Mouse (Mus musculus): Measurements from ENCODE around the gene Hist2h2be. TPM values are rescaled to one million over a fixed set of nuclear protein-coding genes. Genes with fewer than 3 reads are reported as not detected.
"Not testable (repeated sequence)": the region's sequence is repeated elsewhere in the genome, so short reads cannot be mapped to it uniquely, and the experiment has no call there.

Hist2h2be gene
- polyA plus RNA-seq, 1 experiment from 2014 or later, result 11.5 TPM

GRCm38 (mm10) chr3:96195616-96196313 is 25.2 kb upstream of the Hist2h2be start:
- Histone ChIP-seq H3K9me3 (replicated peaks; ENCODE audit: control insufficient read depth, low read length) (no peaks in the 10 kb centered on the region), H3K4me3 (ENCODE audit: low read depth, low read length) (no peak overlapping the region), H3K4me2 (ENCODE audit: low read depth, low read length) (no peak overlapping the region), H3K36me3 (replicated peaks; ENCODE audit: control insufficient read depth, insufficient read depth, low read depth, low read length) (no peaks in the 10 kb centered on the region), H3K27ac (replicated peaks; ENCODE audit: low read depth, low read length) (no peak overlapping the region), H3K9ac (replicated peaks; ENCODE audit: low read length) (no peak overlapping the region), H3K27me3 (ENCODE audit: control insufficient read depth, insufficient read depth, low read length) (no peaks in the 10 kb centered on the region), H3K4me1 (ENCODE audit: control insufficient read depth, insufficient read depth, low read length) (no peaks in the 10 kb centered on the region)
- no peak for DNase-seq (ENCODE audit: low spot score)
- no peak for ATAC-seq (replicated peaks; ENCODE audit: insufficient number of reproducible peaks, low FRiP score, low TSS enrichment, low read depth)
- 90% methylated on average over 11 of the region's 11 CpGs for WGBS

- DNase-seq (ENCODE audit: low spot score) (peak; percentile 30), ATAC-seq (replicated peaks; ENCODE audit: insufficient number of reproducible peaks, low FRiP score, low TSS enrichment, low read depth) (peak; percentile 46)
- Histone ChIP-seq H3K36me3 (replicated peaks; ENCODE audit: control insufficient read depth, insufficient read depth, low read depth, low read length) (no peaks in the 10 kb centered on the region), H3K27me3 (ENCODE audit: control insufficient read depth, insufficient read depth, low read length) (no peaks in the 10 kb centered on the region), H3K4me1 (ENCODE audit: control insufficient read depth, insufficient read depth, low read length) (no peaks in the 10 kb centered on the region), H3K4me2 (ENCODE audit: low read depth, low read length) (peak overlapping the region; percentile 95), H3K4me3 (ENCODE audit: low read depth, low read length) (peak overlapping the region; percentile 63), H3K9ac (replicated peaks; ENCODE audit: low read length) (peak overlapping the region; percentile 91), H3K9me3 (replicated peaks; ENCODE audit: control insufficient read depth, low read length) (no peaks in the 10 kb centered on the region), H3K27ac (replicated peaks; ENCODE audit: low read depth, low read length) (peak overlapping the region; percentile 90)
- 22% methylated on average over 27 of the region's 27 CpGs for WGBS
These were observed 24.3 kb upstream of the Hist2h2be start for GRCm38 (mm10) chr3:96196437-96197128.

DNA sequence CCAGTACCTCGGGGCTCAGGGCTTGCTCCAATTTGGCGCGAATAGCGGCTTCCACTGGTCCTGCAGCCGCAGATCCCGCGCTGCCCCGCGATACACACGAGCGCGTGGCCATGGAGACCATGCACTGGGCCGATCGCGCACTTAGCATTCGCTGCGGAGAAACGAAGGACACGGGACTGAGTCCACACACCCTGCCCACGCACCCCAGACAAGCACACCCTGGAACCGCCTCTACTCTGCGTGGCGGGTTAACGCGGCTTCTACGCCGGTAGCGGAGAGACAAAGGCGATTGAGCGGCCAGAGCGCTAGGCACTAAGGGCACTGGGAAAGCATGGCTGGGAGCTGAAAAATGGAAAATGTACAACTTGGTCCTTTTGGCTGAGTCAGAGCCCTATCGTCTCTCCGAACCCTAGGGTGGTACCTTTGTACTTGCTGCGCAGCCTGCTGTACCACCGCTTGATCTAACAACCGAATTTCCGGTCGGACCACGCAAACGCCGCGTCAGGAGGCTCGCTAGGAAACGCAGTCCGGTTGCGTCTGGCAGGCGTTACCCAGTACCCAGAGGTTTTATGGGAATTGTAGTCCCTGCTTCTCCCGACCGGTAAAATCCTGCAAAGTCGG is 23.7 kb upstream of the Hist2h2be start:
- ATAC-seq (replicated peaks; ENCODE audit: insufficient number of reproducible peaks, low FRiP score, low TSS enrichment, low read depth) (peak; percentile 90), DNase-seq (ENCODE audit: low spot score) (peak; percentile 94)
- Histone ChIP-seq H3K27me3 (ENCODE audit: control insufficient read depth, insufficient read depth, low read length) (no peaks in the 10 kb centered on the region), H3K4me1 (ENCODE audit: control insufficient read depth, insufficient read depth, low read length) (no peaks in the 10 kb centered on the region), H3K36me3 (replicated peaks; ENCODE audit: control insufficient read depth, insufficient read depth, low read depth, low read length) (no peaks in the 10 kb centered on the region), H3K4me3 (ENCODE audit: low read depth, low read length) (peak overlapping the region; percentile 63), H3K27ac (replicated peaks; ENCODE audit: low read depth, low read length) (peak overlapping the region; percentile 90), H3K4me2 (ENCODE audit: low read depth, low read length) (peak overlapping the region; percentile 95), H3K9ac (replicated peaks; ENCODE audit: low read length) (peak overlapping the region; percentile 91), H3K9me3 (replicated peaks; ENCODE audit: control insufficient read depth, low read length) (no peaks in the 10 kb centered on the region)
- under 1% methylated on average over 50 of the region's 50 CpGs for WGBS

- Histone ChIP-seq H3K27ac (replicated peaks; ENCODE audit: low read depth, low read length) (no peak overlapping the region), H3K9me3 (replicated peaks; ENCODE audit: control insufficient read depth, low read length) (no peaks in the 10 kb centered on the region), H3K9ac (replicated peaks; ENCODE audit: low read length) (peak overlapping the region; percentile 43), H3K4me2 (ENCODE audit: low read depth, low read length) (peak overlapping the region; percentile 47), H3K4me1 (ENCODE audit: control insufficient read depth, insufficient read depth, low read length) (no peaks in the 10 kb centered on the region), H3K27me3 (ENCODE audit: control insufficient read depth, insufficient read depth, low read length) (no peaks in the 10 kb centered on the region), H3K36me3 (replicated peaks; ENCODE audit: control insufficient read depth, insufficient read depth, low read depth, low read length) (no peaks in the 10 kb centered on the region), H3K4me3 (ENCODE audit: low read depth, low read length) (0 out of 2 replicates have a peak overlapping the region, but pooled peaks have one; percentile 5)
- DNase-seq (ENCODE audit: low spot score) (no peak), ATAC-seq (replicated peaks; ENCODE audit: insufficient number of reproducible peaks, low FRiP score, low TSS enrichment, low read depth) (no peak)
- 4% methylated on average over 6 of the region's 6 CpGs for WGBS
These were observed 22.7 kb upstream of the Hist2h2be start for GRCm38 (mm10) chr3:96198181-96198580.

- H3K36me3 ChIP-seq (replicated peaks; ENCODE audit: control insufficient read depth, insufficient read depth, low read depth, low read length); DNase-seq (ENCODE audit: low spot score); H3K4me2 ChIP-seq (ENCODE audit: low read depth, low read length); H3K27ac ChIP-seq (replicated peaks; ENCODE audit: low read depth, low read length); ATAC-seq (replicated peaks; ENCODE audit: insufficient number of reproducible peaks, low FRiP score, low TSS enrichment, low read depth); H3K4me3 ChIP-seq (ENCODE audit: low read depth, low read length); H3K9me3 ChIP-seq (replicated peaks; ENCODE audit: control insufficient read depth, low read length); H3K9ac ChIP-seq (replicated peaks; ENCODE audit: low read length); H3K27me3 ChIP-seq (ENCODE audit: control insufficient read depth, insufficient read depth, low read length); H3K4me1 ChIP-seq (ENCODE audit: control insufficient read depth, insufficient read depth, low read length): not testable (repeated sequence)
- WGBS, result 35% methylated on average over 6 of the region's 8 CpGs
These were observed 22.2 kb upstream of the Hist2h2be start for GRCm38 (mm10) chr3:96198601-96199251.

DNA sequence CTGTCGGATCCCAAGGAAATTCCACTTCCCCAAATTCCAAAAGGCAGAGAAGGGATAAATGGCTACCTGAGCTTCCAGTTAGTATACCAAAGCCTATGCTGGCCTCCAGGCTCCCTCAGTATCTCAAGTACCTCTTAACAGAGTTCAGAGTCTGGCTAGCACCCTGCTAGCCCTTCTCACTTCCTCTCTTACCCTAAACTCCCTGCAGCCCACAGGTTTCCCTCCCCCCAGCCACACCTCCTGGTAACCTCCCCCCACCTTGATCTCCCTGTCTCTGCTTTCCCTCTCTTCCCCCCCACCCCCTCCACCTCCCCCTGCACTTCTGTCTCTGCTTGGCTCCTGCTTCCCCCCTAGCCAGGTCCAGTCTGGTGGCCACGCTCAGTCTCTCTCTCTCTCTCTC is 21.2 kb upstream of the Hist2h2be start:
- no peaks in the 10 kb centered on the region for H3K4me1 ChIP-seq (ENCODE audit: control insufficient read depth, insufficient read depth, low read length)
- 78% methylated on average over 2 of the region's 2 CpGs for WGBS
- no peak overlapping the region for H3K9ac ChIP-seq (replicated peaks; ENCODE audit: low read length)
- no peaks in the 10 kb centered on the region for H3K27me3 ChIP-seq (ENCODE audit: control insufficient read depth, insufficient read depth, low read length)
- H3K9me3 ChIP-seq (replicated peaks; ENCODE audit: control insufficient read depth, low read length), result no peaks in the 10 kb centered on the region
- H3K36me3 ChIP-seq (replicated peaks; ENCODE audit: control insufficient read depth, insufficient read depth, low read depth, low read length), result no peaks in the 10 kb centered on the region
- no peak for ATAC-seq (replicated peaks; ENCODE audit: insufficient number of reproducible peaks, low FRiP score, low TSS enrichment, low read depth)
- no peak overlapping the region for H3K4me2 ChIP-seq (ENCODE audit: low read depth, low read length)
- H3K27ac ChIP-seq (replicated peaks; ENCODE audit: low read depth, low read length), result no peak overlapping the region
- no peak overlapping the region for H3K4me3 ChIP-seq (ENCODE audit: low read depth, low read length)
- DNase-seq (ENCODE audit: low spot score), result no peak

DNA sequence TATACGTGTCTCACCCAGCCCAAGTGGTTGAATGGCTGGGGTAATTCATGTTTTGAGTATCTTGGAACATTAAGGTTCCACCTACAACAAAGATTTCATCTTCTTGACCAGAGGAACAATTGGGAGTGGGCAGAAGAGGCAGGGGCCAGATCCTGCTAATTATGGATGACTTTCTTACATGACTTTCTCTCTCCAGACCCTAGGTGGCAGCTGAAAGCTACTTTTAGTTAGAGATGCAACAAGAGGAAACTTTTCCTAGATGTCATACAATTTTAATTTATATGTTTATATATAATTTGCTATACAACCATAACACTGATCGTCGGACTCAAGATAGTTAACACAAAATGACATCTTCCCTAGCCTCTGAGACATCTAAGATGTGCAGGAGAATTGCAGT is 13.1 kb upstream of the Hist2h2be start:
- H3K9me3 ChIP-seq (replicated peaks; ENCODE audit: control insufficient read depth, low read length), result no peaks in the 10 kb centered on the region
- DNase-seq (ENCODE audit: low spot score) (no peak), ATAC-seq (replicated peaks; ENCODE audit: insufficient number of reproducible peaks, low FRiP score, low TSS enrichment, low read depth) (no peak)
- H3K4me2 ChIP-seq (ENCODE audit: low read depth, low read length), result no peak overlapping the region
- H3K9ac ChIP-seq (replicated peaks; ENCODE audit: low read length), result no peak overlapping the region
- H3K36me3 ChIP-seq (replicated peaks; ENCODE audit: control insufficient read depth, insufficient read depth, low read depth, low read length), result no peaks in the 10 kb centered on the region
- no peak overlapping the region for H3K4me3 ChIP-seq (ENCODE audit: low read depth, low read length)
- 88% methylated on average over 3 of the region's 3 CpGs for WGBS
- no peaks in the 10 kb centered on the region for H3K27me3 ChIP-seq (ENCODE audit: control insufficient read depth, insufficient read depth, low read length)
- no peak overlapping the region for H3K27ac ChIP-seq (replicated peaks; ENCODE audit: low read depth, low read length)
- no peaks in the 10 kb centered on the region for H3K4me1 ChIP-seq (ENCODE audit: control insufficient read depth, insufficient read depth, low read length)

Data from embryonic facial prominence, embryonic 11.5 days (tissue).